Mouse (Mus musculus): ENCODE data around the gene Sema3d.

GRCm38 (mm10) chr5:12441737-12442136 is 58.6 kb downstream of the Sema3d start:
- no peak for TF ChIP-seq CTCF (IDR thresholded peaks at IDR 0.05; ENCODE audit: borderline replicate concordance, insufficient read depth, low read length)
- no peak for TF ChIP-seq POLR2A (IDR thresholded peaks at IDR 0.05; ENCODE audit: low read depth, low read length)

All from embryonic fibroblast, embryonic 13.5 days (primary cell).